Mouse (Mus musculus) adrenal gland, adult 18-20 months (tissue): ENCODE results near the gene Ntn3. TPM values are rescaled to one million over a fixed set of nuclear protein-coding genes. Genes with fewer than 3 reads are reported as not detected.

ENCODE experiments used
- DNase-seq, 2 experiments: peaks; one replicate each; pipeline ENCODE4 v3.0.0; 2021 to 2022; ENCODE audit warnings: low spot score in 2 of 2
- total RNA-seq, 2 experiments: library from RNA; stranded (reverse); gene quantifications; 1 replicate in 1 of 2; 2 replicates in 1 of 2; pipeline ENCODE4 v1.2.3; 2021

Gene Ntn3
- total RNA-seq, 2 experiments from 2014 or later: 1.5 to 2.1 TPM

DNA sequence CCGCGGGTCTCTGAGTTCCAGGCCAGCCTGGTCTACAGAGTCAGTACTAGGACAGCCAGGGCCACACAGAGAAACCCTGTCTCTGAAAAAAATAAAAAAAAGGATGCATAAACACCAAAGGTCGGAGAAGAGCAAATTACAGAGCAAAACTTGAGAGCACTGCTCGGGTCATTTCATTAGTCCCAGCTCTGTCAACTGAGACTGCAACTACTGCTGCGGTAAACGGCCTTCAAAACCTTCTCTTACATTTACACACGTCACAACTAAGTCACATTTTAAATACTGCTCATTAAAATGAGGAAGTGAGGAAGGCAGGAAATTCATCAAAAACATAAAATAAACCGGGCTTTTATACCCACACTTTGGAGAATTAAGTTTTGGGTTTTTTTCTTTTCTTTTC lies 16.5 kb downstream of the Ntn3 start:
- DNase-seq: no peak

DNA sequence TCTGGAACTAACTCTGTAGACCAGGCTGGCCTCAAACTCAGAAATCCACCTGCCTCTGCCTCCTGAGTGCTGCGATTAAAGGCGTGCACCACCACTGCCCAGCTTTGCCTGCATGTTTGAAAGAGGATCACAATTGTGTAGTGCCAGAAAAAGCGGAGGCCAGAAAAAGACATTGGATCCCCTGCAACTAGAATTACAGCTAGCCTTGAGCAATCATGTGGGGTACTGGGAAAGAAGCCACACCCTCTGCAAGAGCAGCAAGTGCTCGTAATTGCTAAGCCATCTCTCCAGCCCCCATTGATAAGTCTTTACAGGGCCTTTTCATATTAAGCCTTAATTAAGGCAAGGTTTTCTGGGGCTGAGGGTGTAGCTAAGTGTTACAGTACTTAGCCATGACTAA lies 17.9 kb downstream of the Ntn3 start:
- no peak for DNase-seq

- no peak for DNase-seq
Observed at GRCm38 (mm10) chr17:24190934-24191333, 18.4 kb downstream of the Ntn3 start.

- no peak for DNase-seq
Observed at GRCm38 (mm10) chr17:24174259-24174658, 35.1 kb downstream of the Ntn3 start.

- DNase-seq: peak; percentile 56 to 64
Observed at GRCm38 (mm10) chr17:24173423-24173822, 35.9 kb downstream of the Ntn3 start.

GRCm38 (mm10) chr17:24171738-24172137 lies 37.6 kb downstream of the Ntn3 start:
- no peak for DNase-seq

DNA sequence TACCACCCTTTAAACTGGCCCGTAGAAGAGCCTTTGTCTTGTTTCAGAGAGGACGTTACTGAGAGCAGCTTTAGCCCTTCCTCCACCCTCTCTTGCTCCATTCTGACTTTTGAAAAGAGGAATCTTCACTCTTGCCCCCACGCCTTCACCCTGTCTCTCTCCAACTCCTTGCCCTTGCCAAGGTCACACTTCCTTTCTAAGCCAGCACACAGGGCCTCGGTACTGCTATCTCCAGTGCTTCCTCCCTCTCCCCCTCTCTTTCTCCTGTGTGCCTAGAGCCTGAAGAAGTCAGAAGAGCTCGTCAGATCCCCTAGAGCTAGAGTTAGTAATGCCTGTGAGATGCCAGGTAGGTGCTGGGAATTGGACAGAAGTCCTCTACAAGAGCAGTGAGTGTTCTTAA lies 38.6 kb downstream of the Ntn3 start:
- no peak for DNase-seq

- DNase-seq: no peak
Observed at GRCm38 (mm10) chr17:24170125-24170524, 39.2 kb downstream of the Ntn3 start.

DNA sequence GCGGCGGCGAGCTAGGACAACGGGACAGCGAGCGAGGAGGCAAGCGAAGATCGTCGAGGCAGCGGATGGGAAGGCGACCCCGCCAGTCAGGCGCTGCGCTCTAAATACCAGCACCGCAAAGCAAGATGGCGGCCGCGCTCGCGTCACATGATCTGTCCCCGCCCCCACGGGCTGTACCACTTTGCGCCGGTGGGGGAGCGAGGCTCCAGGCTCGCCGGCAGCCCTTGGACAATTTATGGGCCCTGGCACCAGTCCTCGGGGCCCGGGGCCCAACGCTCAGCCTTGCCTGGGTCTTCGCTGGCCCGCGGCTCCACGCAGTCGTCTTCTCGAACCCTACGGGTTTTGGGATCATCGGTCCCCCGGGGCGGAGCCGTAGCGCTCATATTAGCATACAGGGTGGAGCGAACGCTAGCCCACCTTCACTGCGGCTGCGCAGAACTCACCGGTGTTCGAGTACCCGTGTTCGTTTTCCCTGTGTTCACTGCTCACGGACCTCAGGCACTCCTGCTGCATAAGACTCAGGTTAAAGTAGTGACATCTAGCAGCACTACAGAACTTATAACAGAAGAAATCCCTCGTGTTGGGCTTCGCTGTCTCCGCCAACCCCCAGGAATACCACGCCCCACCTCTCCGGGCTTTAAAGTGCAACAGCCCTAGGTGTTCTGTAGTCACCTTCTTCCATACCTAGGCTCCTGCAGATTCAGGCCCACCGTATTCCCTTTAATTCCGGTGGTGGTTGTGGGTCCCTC lies 39.8 kb downstream of the Ntn3 start, which contains the start of gene Atp6v0c:
TSS of gene Atp6v0c (minus strand) at position 386 of the 749 bp plus-strand sequence.
- DNase-seq: peak; percentile 92

DNA sequence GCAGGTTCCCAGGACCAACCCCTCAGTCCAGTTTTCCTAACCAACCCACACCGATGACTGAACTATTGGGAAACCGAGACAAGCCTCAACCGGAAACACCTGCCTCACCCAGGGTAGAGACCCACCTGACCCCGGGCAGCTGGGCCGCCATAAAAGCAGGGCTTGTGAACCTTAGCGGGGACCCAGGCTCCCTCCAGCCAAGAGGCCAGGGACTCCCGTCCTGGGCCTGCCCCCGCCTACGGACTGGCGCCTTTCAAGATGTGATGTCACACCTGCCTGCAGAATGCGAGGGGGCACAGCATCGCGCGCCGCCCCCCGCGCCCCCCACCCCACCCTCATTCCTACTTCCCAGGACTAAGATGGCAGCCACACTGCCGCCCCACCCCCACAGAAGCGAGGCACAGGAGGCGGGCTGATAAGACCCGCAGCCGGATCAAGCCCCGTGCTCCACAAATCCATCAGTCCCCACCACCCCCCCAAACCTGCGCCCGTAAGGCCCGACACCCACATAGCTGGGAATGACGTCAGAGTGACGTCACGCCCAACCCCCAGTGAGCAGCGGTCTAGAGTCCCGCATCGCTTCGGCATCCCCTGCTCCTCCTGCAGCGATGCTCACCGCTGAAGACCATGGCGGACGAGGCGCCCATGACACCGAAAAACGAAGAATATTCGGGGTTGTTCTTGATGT lies 40.6 kb downstream of the Ntn3 start:
- DNase-seq: peak; percentile 56 to 71

DNA sequence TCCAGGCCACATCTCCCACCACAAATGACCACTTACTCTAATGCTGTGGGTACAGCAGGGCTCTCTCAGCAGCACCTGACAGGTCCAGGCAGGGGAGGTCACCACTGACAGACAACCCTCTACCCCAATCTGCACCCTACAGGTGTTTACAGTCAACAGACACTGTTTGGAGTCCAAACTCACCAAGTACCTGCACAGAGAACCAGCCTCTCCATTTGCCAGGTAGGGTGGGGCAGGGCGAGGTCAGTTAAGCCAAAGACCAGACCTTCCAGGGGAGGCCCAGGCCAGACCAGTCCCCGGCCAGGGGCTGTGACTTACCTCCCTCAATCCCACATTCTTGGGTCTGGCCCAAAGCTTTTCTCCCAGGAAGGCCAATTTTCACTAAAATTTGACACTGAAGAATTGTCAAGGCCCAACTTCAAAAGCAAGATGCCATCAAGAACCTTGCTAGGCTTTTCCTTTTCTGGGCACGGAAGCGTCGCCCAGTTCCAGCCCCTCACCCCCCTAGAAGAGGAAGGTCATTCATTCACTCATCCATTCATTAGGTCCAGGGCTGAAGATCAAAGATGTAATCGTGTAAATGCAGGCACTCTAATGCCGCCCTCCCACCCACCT lies 41.3 kb downstream of the Ntn3 start:
- DNase-seq: no peak

DNA sequence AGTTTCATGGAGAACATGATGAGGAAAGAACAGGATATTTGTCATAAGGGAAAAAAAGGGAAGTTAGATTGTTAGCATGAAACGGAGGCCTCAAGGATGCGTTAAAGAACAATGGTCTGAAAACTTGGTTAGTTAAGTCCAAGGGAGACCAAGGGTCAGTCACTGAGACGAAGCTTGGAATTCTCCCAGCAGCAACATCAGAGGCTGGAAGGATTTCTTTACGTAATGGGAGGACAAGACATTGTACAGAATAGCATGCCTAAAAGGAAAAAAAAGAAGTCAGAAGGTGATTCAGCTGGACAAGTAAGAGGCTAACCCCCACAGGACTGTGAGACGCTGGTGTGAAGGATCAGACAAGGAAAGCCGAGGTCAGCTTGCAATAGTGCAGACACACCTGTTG lies 42.2 kb downstream of the Ntn3 start:
- no peak for DNase-seq

- no peak for DNase-seq
Observed at GRCm38 (mm10) chr17:24164566-24165259, 44.6 kb downstream of the Ntn3 start.

DNA sequence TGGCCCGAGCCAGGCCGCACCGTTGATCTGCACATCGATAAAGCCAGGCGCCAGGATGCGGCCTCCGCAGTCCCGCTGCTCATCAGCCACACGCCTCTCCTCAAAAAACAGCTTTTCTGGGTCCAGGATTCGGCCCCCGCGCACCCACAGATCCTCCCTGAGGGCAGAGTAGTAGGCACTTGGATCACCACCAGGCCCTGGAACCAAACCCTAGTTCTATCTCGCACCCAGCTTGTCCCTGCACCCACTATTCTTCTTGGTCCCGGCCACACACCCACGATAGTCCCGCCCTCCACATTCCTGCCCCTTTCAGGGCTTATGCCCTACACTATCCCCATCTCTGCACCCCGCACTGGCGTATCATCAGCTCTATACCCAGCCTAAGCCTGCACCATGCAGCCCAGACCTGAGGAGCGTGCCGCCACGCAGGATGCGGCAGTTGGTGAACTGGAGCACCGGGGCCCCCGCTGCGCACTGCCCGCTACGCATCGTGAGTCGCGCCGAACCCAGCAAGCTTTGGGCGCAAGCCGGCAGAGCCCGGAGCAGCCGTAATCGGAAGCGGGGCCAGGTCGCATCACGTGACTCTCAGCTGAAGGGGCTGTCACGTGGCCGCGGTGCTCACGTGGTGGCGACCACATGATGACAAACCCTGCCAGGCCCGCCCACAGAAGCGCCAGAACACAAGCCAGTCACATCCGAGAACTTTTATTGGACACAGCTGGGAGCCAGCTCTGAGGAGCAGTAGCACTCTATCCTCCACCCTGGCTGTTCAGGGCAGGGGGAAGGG lies 46.0 kb downstream of the Ntn3 start, which contains the start of gene Amdhd2:
TSS of gene Amdhd2 (minus strand) at position 591 of the 787 bp plus-strand sequence.
- DNase-seq: peak; percentile 95 to 96

DNA sequence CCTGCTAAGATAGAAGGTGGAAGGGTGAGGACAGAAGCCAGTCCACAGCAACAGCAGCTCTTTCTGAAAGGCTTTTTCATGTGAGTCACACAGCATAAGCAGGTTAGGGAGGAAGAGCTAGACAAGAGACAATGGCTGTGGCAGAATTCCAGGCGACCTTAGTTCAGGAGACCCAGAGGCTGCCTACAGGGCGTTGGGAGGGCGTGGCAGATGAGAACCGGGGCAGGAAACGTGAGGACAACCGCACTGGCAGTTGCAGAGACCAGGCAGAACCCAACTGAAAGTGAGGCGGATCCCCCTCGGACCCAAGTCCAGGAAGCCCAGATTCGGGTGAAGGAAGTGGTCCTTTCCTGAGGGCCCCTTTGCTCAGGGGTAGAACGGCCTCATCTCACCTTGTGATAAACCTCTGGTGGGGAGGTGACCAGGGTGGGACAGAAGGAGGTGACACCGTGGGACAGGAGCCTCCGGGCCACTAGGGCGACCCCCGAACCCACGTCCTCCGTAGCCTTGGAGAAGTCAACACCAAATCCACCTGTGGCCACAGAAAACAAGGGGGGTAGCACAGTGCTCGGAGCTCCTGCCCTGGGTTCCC lies 46.7 kb downstream of the Ntn3 start:
- no peak for DNase-seq

- no peak for DNase-seq
Observed at GRCm38 (mm10) chr17:24161466-24161865, 47.9 kb downstream of the Ntn3 start.

DNA sequence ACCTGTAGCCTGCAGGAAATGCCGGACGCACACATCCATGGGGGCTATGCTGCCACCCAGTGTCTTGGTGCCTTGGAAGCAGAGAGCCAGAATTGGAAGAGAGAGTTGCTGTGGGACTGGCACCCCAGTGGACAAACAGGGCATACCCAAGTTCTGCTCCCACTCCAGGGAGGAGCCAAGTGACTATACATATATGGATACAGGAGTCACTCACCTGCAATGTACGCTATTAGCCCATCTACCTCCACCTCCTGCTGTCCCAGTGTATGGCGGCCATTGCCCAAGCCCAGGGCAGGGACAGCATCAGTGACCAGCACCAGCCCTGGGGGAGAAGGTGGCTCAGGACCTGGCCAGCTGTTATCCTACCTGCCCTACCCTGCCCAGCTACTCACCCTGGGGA lies 51.8 kb downstream of the Ntn3 start:
- no peak for DNase-seq

DNA sequence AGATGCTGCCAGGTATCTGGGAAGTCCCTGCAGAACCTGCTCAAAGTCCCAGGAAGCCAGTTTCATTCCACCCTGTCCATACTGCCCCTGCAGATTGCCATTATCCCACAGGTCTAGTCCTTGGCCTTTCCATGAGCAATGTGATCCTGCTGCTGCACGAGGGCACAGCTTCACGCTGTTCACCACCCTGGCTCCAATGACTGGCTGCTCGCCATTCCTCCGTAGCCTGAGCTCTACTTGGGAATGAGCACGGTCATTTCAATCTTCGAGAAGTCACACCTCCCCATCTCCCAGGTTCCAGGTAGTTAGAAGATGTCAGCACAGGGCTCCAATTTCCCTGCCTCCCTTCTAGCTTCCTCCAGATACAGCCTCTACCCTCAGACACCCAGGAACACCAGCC lies 52.2 kb downstream of the Ntn3 start:
- DNase-seq: no peak

GRCm38 (mm10) chr17:24156394-24156793 lies 52.9 kb downstream of the Ntn3 start:
- no peak for DNase-seq

GRCm38 (mm10) chr17:24155742-24156141 lies 53.6 kb downstream of the Ntn3 start:
- DNase-seq: no peak
